Mouse (Mus musculus) testis, adult 2 months (tissue): Measurements from ENCODE around the gene Ifi35.

ENCODE experiments used
- CTCF ChIP-seq: fragments of 200-500 bp; IDR thresholded peaks from 2 replicates; pipeline ENCODE4 v1.5.1; 2012; ENCODE audit warnings: low read depth, mild to moderate bottlenecking, inconsistent platforms, low read length, moderate library complexity; ENCODE audit not compliant: control insufficient read depth, insufficient read depth, insufficient replicate concordance
- POLR2A ChIP-seq: fragments of 200-500 bp; IDR thresholded peaks from 2 replicates; pipeline ENCODE4 v1.6.1; 2012; ENCODE audit warnings: low read depth, mild to moderate bottlenecking, inconsistent platforms, low read length, moderate library complexity; ENCODE audit not compliant: control insufficient read depth

DNA sequence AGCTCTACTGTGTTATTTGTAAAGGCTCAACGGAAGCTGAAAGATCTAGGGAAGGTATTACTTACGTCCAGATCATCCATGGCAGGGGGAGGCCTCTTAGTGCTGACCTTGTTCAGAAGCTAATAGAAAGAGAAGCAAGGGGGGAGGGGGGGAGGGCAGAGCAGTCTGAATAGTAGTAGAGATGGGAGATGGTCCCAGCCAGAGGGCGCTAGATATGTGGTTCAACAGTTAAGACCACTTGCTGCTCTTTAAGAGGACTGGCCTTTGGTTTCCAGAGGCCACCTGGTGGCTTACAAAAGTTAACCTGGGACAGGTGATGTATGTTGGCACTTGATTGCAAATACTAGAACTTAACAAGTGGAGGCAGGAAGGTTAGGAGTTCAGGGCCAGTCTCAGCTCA lies 28.6 kb upstream of the Ifi35 start:
- no peak for TF ChIP-seq POLR2A
- no peak for TF ChIP-seq CTCF
